Mouse (Mus musculus) CH12.LX (cell line): Measurements from ENCODE around the gene Stam. TPM values are rescaled to one million over a fixed set of nuclear protein-coding genes. Genes with fewer than 3 reads are reported as not detected.

Experiments used
- DNase-seq: peaks from one replicate; pipeline ENCODE4 v3.0.0-alpha.2; 2013; ENCODE audit errors: extremely low read depth
- H3K27ac ChIP-seq: 2 replicates; pipeline ENCODE4 v1.5.1; 2012; ENCODE audit warnings: low read depth, mild to moderate bottlenecking, control low read depth, moderate library complexity; ENCODE audit not compliant: insufficient read depth
- H3K27me3 ChIP-seq: replicated peaks from 2 replicates; pipeline ENCODE3; 2012; ENCODE audit warnings: inconsistent platforms
- H3K36me3 ChIP-seq, 2 experiments: replicated peaks in 1 of 2; 2 replicates each; pipeline versions ENCODE3 to v1.6.1; 2012; ENCODE audit warnings: inconsistent platforms in 1 of 2, low read length in 1 of 2, mild to moderate bottlenecking in 1 of 2, mixed read lengths in 1 of 2, moderate library complexity in 1 of 2; ENCODE audit not compliant: control insufficient read depth in 1 of 2, insufficient read depth in 1 of 2
- H3K4me1 ChIP-seq, 2 experiments: 2 replicates each; pipeline ENCODE4 v1.6.1; 2012; ENCODE audit warnings: inconsistent platforms in 1 of 2, moderate library complexity in 1 of 2; ENCODE audit not compliant: insufficient read depth in 2 of 2, control insufficient read depth in 1 of 2
- H3K4me2 ChIP-seq: 2 replicates; pipeline ENCODE4 v1.6.1; 2012; ENCODE audit warnings: low read depth, mild to moderate bottlenecking, control low read depth; ENCODE audit not compliant: poor library complexity, insufficient read depth, severe bottlenecking
- H3K4me3 ChIP-seq, 3 experiments: fragments of 150-350 bp in 1 of 3; sonication (generic) in 1 of 3; replicated peaks in 1 of 3; 2 replicates each; pipeline versions ENCODE3 to v1.5.1; 2011 to 2012; ENCODE audit warnings: low read depth in 2 of 3, low read length in 2 of 3, mild to moderate bottlenecking in 2 of 3, moderate library complexity in 2 of 3, control low read depth in 1 of 3, improper control_type of control experiment in 1 of 3, inconsistent platforms in 1 of 3, mixed read lengths in 1 of 3; ENCODE audit not compliant: poor library complexity in 1 of 3
- H3K79me2 ChIP-seq: replicated peaks from 2 replicates; pipeline ENCODE4 v1.6.1; 2012; ENCODE audit warnings: mild to moderate bottlenecking, moderate library complexity; ENCODE audit not compliant: control insufficient read depth, poor library complexity, insufficient read depth, severe bottlenecking; ENCODE audit errors: extremely low read depth
- H3K9ac ChIP-seq: 2 replicates; pipeline ENCODE4 v1.6.1; 2012; ENCODE audit warnings: low read depth, mild to moderate bottlenecking, control low read depth, moderate library complexity; ENCODE audit not compliant: insufficient read depth
- H3K9me3 ChIP-seq: replicated peaks from 2 replicates; pipeline ENCODE3; 2012; ENCODE audit warnings: low read length, inconsistent platforms, mixed read lengths
- BHLHE40 ChIP-seq: IDR thresholded peaks from 2 replicates; pipeline ENCODE4 v1.6.1; 2011; ENCODE audit warnings: mild to moderate bottlenecking, low read depth, low read length, improper control_type of control experiment
- CHD2 ChIP-seq: IDR thresholded peaks from 2 replicates; pipeline ENCODE4 v1.6.1; 2011; ENCODE audit warnings: low read length, improper control_type of control experiment
- EP300 ChIP-seq: IDR thresholded peaks from 2 replicates; pipeline ENCODE4 v1.6.1; 2011; ENCODE audit warnings: low read length, improper control_type of control experiment
- ETS1 ChIP-seq: conservative IDR thresholded peaks from 2 replicates; pipeline ENCODE4 v1.6.1; 2012; ENCODE audit warnings: low read depth, mild to moderate bottlenecking, inconsistent platforms, low read length, improper control_type of control experiment, moderate library complexity
- GABPA ChIP-seq: IDR thresholded peaks from 2 replicates; pipeline ENCODE4 v1.6.1; 2012; ENCODE audit warnings: low read depth, low read length, improper control_type of control experiment, inconsistent platforms; ENCODE audit not compliant: insufficient replicate concordance
- HCFC1 ChIP-seq: IDR thresholded peaks from 2 replicates; pipeline ENCODE4 v1.6.1; 2012; ENCODE audit warnings: low read depth, mild to moderate bottlenecking, inconsistent platforms, low read length, improper control_type of control experiment
- IRF4 ChIP-seq: IDR thresholded peaks from 2 replicates; pipeline ENCODE4 v1.6.1; 2014; ENCODE audit warnings: low read depth, mild to moderate bottlenecking, inconsistent platforms, low read length, improper control_type of control experiment
- JUN ChIP-seq: IDR thresholded peaks from 2 replicates; pipeline ENCODE4 v1.6.1; 2011; ENCODE audit warnings: low read depth, mild to moderate bottlenecking, low read length, improper control_type of control experiment, moderate library complexity; ENCODE audit not compliant: insufficient read depth
- JUND ChIP-seq: conservative IDR thresholded peaks from 2 replicates; pipeline ENCODE4 v1.6.1; 2011; ENCODE audit warnings: low read depth, low read length, improper control_type of control experiment
- MAX ChIP-seq: IDR thresholded peaks from 2 replicates; pipeline ENCODE4 v1.6.1; 2011; ENCODE audit warnings: low read length, improper control_type of control experiment
- MAZ ChIP-seq: IDR thresholded peaks from 2 replicates; pipeline ENCODE4 v1.6.1; 2012; ENCODE audit warnings: low read depth, mild to moderate bottlenecking, inconsistent platforms, low read length, improper control_type of control experiment, moderate library complexity
- MEF2A ChIP-seq: IDR thresholded peaks from 2 replicates; pipeline ENCODE4 v1.6.1; 2014; ENCODE audit warnings: low read depth, mild to moderate bottlenecking, inconsistent platforms, low read length, improper control_type of control experiment, borderline replicate concordance
- MXI1 ChIP-seq: IDR thresholded peaks from 2 replicates; pipeline ENCODE4 v1.6.1; 2011; ENCODE audit warnings: mild to moderate bottlenecking, low read depth, low read length, improper control_type of control experiment
- NELFE ChIP-seq: IDR thresholded peaks from 2 replicates; pipeline ENCODE4 v1.6.1; 2011; ENCODE audit warnings: low read depth, low read length, improper control_type of control experiment
- NRF1 ChIP-seq: IDR thresholded peaks from 2 replicates; pipeline ENCODE4 v1.6.1; 2014; ENCODE audit warnings: low read depth, mild to moderate bottlenecking, inconsistent platforms, low read length, improper control_type of control experiment, moderate library complexity
- PAX5 ChIP-seq: IDR thresholded peaks from 2 replicates; pipeline ENCODE4 v1.6.1; 2012; ENCODE audit warnings: low read length, inconsistent platforms, mixed read lengths
- POLR2A ChIP-seq: IDR thresholded peaks from 2 replicates; pipeline ENCODE4 v1.6.1; 2011; ENCODE audit warnings: low read depth, mild to moderate bottlenecking, improper control_type of control experiment, low read length
- POLR2AphosphoS2 ChIP-seq: IDR thresholded peaks from 2 replicates; pipeline ENCODE4 v1.6.1; 2011; ENCODE audit warnings: low read depth, low read length, improper control_type of control experiment
- RCOR1 ChIP-seq: conservative IDR thresholded peaks from 2 replicates; pipeline ENCODE4 v1.6.1; 2012; ENCODE audit warnings: low read depth, mild to moderate bottlenecking, inconsistent platforms, low read length, improper control_type of control experiment
- SIN3A ChIP-seq: IDR thresholded peaks from 2 replicates; pipeline ENCODE4 v1.6.1; 2012; ENCODE audit warnings: low read length, improper control_type of control experiment, inconsistent platforms
- SMC3 ChIP-seq: IDR thresholded peaks from 2 replicates; pipeline ENCODE4 v1.6.1; 2011; ENCODE audit warnings: low read depth, low read length, improper control_type of control experiment
- TBP ChIP-seq: conservative IDR thresholded peaks from 2 replicates; pipeline ENCODE4 v1.6.1; 2011; ENCODE audit warnings: low read depth, low read length, improper control_type of control experiment
- TCF12 ChIP-seq: IDR thresholded peaks from 2 replicates; pipeline ENCODE4 v1.6.1; 2014; ENCODE audit warnings: low read depth, mild to moderate bottlenecking, inconsistent platforms, low read length, improper control_type of control experiment
- USF2 ChIP-seq: conservative IDR thresholded peaks from 2 replicates; pipeline ENCODE4 v1.6.1; 2011; ENCODE audit warnings: low read depth, low read length, improper control_type of control experiment
- ZC3H11A ChIP-seq: IDR thresholded peaks from 2 replicates; pipeline ENCODE4 v1.6.1; 2012; ENCODE audit warnings: low read depth, mild to moderate bottlenecking, inconsistent platforms, low read length, improper control_type of control experiment
- ZMIZ1 ChIP-seq: IDR thresholded peaks from 2 replicates; pipeline ENCODE4 v1.6.1; 2012; ENCODE audit warnings: low read depth, mild to moderate bottlenecking, inconsistent platforms, low read length, improper control_type of control experiment
- dilution Hi-C: fragments of 300-500 bp; cut with MboI; formaldehyde crosslinking; loops from 2 replicates; pipeline ENCODE4 v1.14.3; 2020; ENCODE audit warnings: low sequenced_read_pairs; ENCODE audit not compliant: extremely low pct_unique_long_range_greater_than_20kb, extremely low pct_ligation_motif_present
- in situ Hi-C: fragments of 300-500 bp; cut with MboI; formaldehyde crosslinking; loops from 3 replicates; pipeline ENCODE4 v1.14.3; 2019; ENCODE audit warnings: low sequenced_read_pairs, low pct_ligation_motif_present, low pct_unique_long_range_greater_than_20kb, mixed read lengths
- polyA plus RNA-seq: library from polyadenylated mRNA; unstranded; fragments of >175 nt; gene quantifications from 2 replicates; pipeline ENCODE4 v1.2.1, GENCODE M21; 2012; ENCODE audit warnings: low read depth; ENCODE audit not compliant: insufficient read length
- total RNA-seq, 2 experiments: library from RNA; depleted of rRNA; stranded (reverse); fragments of 300-350 nt in 1 of 2; fragments of >200 nt in 1 of 2; gene quantifications; 2 replicates each; pipeline ENCODE4 v1.2.3; 2012 to 2014

The Stam gene
- total and polyA plus RNA-seq, 3 experiments: 13.5 to 21.4 (median 15.1) TPM

- TF ChIP-seq MXI1 (no peak), USF2 (no peak), IRF4 (no peak), NELFE (no peak), ZC3H11A (no peak), MEF2A (no peak), GABPA (no peak), TBP (no peak), ETS1 (no peak), BHLHE40 (no peak), EP300 (no peak), NRF1 (no peak)
- TF ChIP-seq, all 38 proteins: peak for 0
- Histone ChIP-seq H3K27ac (no peak overlapping the region), H3K4me3 (no peak overlapping the region), H3K27me3 (no peaks in the 10 kb centered on the region), H3K9me3 (no peaks in the 10 kb centered on the region), H3K4me2 (no peak overlapping the region), H3K9ac (no peak overlapping the region), H3K36me3 (peaks cover 18 to 41% of the 10 kb centered on the region in 2 experiments), H3K79me2 (no peaks in the 10 kb centered on the region), H3K4me1 (no peaks in the 10 kb centered on the region)
- no peak for DNase-seq
- in situ Hi-C loops (no loop called here), dilution Hi-C loops (no loop called here)
Measured at GRCm38 (mm10) chr2:14126387-14126786, 52.5 kb downstream of the Stam start.

DNA sequence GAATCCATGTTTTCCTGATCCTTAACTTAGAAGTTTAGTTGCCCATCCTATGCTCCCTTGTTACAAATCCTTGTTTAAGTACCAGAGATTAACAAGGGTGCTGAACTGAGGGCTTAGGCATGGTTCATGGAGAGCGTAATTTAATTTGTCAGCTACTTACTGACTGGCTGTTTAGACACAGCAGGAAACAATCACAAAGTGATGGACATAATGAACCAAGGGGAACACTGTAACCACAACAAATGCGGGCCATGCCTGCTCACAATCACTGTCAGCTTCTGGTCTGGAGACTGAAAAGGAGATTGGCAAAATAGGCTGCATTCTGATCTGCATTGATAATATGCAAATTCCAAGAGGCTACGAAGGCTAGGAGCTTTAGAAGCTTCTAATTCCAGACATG is 53.7 kb downstream of the Stam start:
- dilution Hi-C loops: no loop called here
- peaks cover 20 to 50% of the 10 kb centered on the region in 2 experiments for H3K36me3 ChIP-seq
- H3K27ac ChIP-seq: no peak overlapping the region

More for the DNA sequence above, 53.7 kb downstream of the Stam start:
- Histone ChIP-seq H3K9me3 (no peaks in the 10 kb centered on the region), H3K4me1 (no peaks in the 10 kb centered on the region), H3K27me3 (no peaks in the 10 kb centered on the region), H3K4me3 (no peak overlapping the region), H3K9ac (no peak overlapping the region), H3K79me2 (no peaks in the 10 kb centered on the region), H3K4me2 (no peak overlapping the region)
- in situ Hi-C loops: no loop called here
- no peak for DNase-seq
- TF ChIP-seq POLR2AphosphoS2 (no peak), MAZ (no peak), PAX5 (no peak), NRF1 (no peak), SIN3A (no peak), CHD2 (no peak), POLR2A (no peak), MXI1 (no peak), SMC3 (no peak), RCOR1 (no peak), MAX (no peak), IRF4 (no peak), EP300 (no peak), TCF12 (no peak), HCFC1 (no peak), USF2 (no peak), BHLHE40 (no peak), JUN (no peak), JUND (no peak), ZMIZ1 (no peak)
